Mouse (Mus musculus): ENCODE data around the gene Zc2hc1c. TPM values are rescaled to one million over a fixed set of nuclear protein-coding genes. Genes with fewer than 3 reads are reported as not detected.

Zc2hc1c gene
- polyA plus RNA-seq (2016; fragmentation: Nextera tagmentation; extraction: Ambion mirVana), result 0.97 and 1.1 TPM in 2 replicates

DNA sequence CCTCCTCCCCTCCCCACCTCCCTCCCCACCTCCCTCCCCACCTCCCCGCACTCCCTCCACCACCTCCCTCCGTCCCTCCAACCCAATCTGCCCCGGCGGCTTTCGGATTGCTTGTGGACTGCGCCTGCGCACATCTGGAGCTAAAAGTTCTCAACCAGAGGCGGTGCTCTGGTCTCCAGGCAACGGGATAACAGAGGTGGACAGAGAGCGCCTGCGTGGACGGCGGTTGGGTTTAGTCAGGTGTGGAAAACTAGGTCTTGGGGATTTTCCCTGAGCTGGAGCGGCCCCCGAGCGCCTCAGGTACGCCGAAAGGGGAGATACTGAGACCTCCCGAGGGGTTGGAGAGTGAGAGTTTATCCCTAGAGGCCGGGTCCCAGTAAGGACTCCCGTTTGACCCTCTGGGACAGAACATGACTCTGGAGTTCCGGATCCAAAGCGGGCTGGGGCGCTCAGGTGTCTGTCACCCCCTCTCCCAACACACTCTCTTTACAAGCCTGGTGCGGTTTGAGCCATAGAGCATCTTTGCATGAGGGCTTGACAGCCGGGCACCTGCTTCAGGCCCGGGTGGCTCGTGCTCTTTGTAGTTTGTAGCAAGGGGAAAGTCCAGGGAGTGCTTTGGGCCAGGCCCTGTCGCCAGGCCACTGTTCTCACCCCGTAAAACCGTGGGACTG, at the start of gene Zc2hc1c:
Gene Zc2hc1c (plus strand): TSS at position 106 of the 671 bp plus-strand sequence.
- peaks cover 9% of the 10 kb centered on the region for H3K4me1 ChIP-seq (replicated peaks)
- peak within 1 kb of the TSS; percentile 66 for H3K9ac ChIP-seq (replicated peaks)
- H3K36me3 ChIP-seq, result no peaks in the 10 kb centered on the region
- WGBS, result 2% methylated on average over 29 of the region's 31 CpGs
- peaks cover 9% of the 10 kb centered on the region for H3K27me3 ChIP-seq
- H3K9me3 ChIP-seq, result no peaks in the 10 kb centered on the region
- H3K4me2 ChIP-seq, result peak within 1 kb of the TSS; percentile 79
- H3K4me3 ChIP-seq (replicated peaks), result peak within 1 kb of the TSS; percentile 50
- 0 out of 2 replicates have a peak within 1 kb of the TSS, but pooled peaks have one; percentile 24 for H3K27ac ChIP-seq
- peak; percentile 85 for ATAC-seq (ENCODE audit: insufficient number of reproducible peaks, insufficient read depth, low FRiP score, low TSS enrichment, low read depth)

GRCm38 (mm10) chr12:85252083-85252482, 36.3 kb upstream of the Zc2hc1c start:
- no peak for ATAC-seq (ENCODE audit: insufficient number of reproducible peaks, insufficient read depth, low FRiP score, low TSS enrichment, low read depth)
- Histone ChIP-seq H3K4me2 (no peak overlapping the region), H3K4me3 (replicated peaks) (no peak overlapping the region), H3K4me1 (replicated peaks) (peaks cover 9% of the 10 kb centered on the region; the same call in 1 of the 2 replicates), H3K27ac (no peak overlapping the region), H3K36me3 (peaks cover 10% of the 10 kb centered on the region), H3K27me3 (no peaks in the 10 kb centered on the region), H3K9me3 (0 out of 2 replicates have a peak, but pooled peaks cover 7% of the 10 kb centered on the region), H3K9ac (replicated peaks) (no peak overlapping the region)
- 87% methylated on average over 3 of the region's 3 CpGs for WGBS

DNA sequence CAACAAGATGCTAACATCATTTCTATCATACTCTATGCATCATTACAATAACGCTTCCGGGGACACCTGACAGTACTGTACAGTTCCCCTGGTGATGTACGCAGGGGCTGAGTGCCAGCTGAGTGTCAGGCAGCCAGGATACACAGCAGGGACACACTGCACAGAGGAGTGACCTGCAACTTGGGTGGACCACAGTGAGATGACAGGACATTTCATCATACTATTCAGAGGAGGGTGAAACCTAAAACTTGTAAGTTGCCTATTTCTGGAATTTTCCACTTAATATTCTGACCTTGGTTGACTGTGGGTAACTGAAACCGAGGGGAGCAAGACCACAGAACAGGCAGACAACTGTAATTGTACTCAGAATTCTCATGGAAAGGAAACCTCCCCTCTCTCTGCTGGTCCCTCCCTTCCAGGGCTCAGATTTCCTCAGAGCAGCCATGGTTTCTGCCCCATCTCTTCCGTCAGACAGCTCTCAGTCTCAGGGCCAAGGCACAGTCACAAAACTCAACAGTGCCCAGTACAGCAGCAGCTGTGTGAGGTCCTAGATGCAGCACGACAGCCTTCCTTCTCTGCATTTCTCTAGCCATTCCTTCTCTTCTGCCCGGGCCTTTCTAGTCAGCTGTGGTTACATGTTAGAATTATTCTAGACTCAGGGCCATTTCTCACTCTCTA, 32.2 kb upstream of the Zc2hc1c start:
- Histone ChIP-seq H3K27me3 (no peaks in the 10 kb centered on the region), H3K4me1 (replicated peaks) (peaks cover 13% of the 10 kb centered on the region; the same call in 1 of the 2 replicates), H3K4me2 (no peak overlapping the region), H3K27ac (peak overlapping the region; percentile 72), H3K9ac (replicated peaks) (no peak overlapping the region; the same call in 1 of the 2 replicates), H3K4me3 (replicated peaks) (no peak overlapping the region), H3K36me3 (peaks cover 6% of the 10 kb centered on the region; the same call in 1 of the 2 replicates), H3K9me3 (no peaks in the 10 kb centered on the region)
- WGBS, result 59% methylated on average over 7 of the region's 7 CpGs
- ATAC-seq (ENCODE audit: insufficient number of reproducible peaks, insufficient read depth, low FRiP score, low TSS enrichment, low read depth), result no peak

- H3K9me3 ChIP-seq, result no peaks in the 10 kb centered on the region
- peaks cover 13% of the 10 kb centered on the region; the same call in 1 of the 2 replicates for H3K4me1 ChIP-seq (replicated peaks)
- H3K4me3 ChIP-seq (replicated peaks), result no peak overlapping the region
- no peaks in the 10 kb centered on the region for H3K27me3 ChIP-seq
- 78% methylated on average over 7 of the region's 7 CpGs for WGBS
- no peak overlapping the region for H3K4me2 ChIP-seq
- peak overlapping the region; percentile 35; the same call in 1 of the 2 replicates for H3K27ac ChIP-seq
- no peak for ATAC-seq (ENCODE audit: insufficient number of reproducible peaks, insufficient read depth, low FRiP score, low TSS enrichment, low read depth)
- H3K36me3 ChIP-seq, result peaks cover 6% of the 10 kb centered on the region; the same call in 1 of the 2 replicates
- H3K9ac ChIP-seq (replicated peaks), result no peak overlapping the region
These were observed 31.3 kb upstream of the Zc2hc1c start for GRCm38 (mm10) chr12:85257008-85257639.

GRCm38 (mm10) chr12:85262489-85262888, 25.9 kb upstream of the Zc2hc1c start:
- no peaks in the 10 kb centered on the region for H3K9me3 ChIP-seq
- no peaks in the 10 kb centered on the region for H3K27me3 ChIP-seq
- peaks cover 10% of the 10 kb centered on the region; the same call in 1 of the 2 replicates for H3K36me3 ChIP-seq
- H3K4me1 ChIP-seq (replicated peaks), result peaks cover 27% of the 10 kb centered on the region
- 20% methylated on average over 10 of the region's 10 CpGs for WGBS
- peak; percentile 90 for ATAC-seq (ENCODE audit: insufficient number of reproducible peaks, insufficient read depth, low FRiP score, low TSS enrichment, low read depth)
- no peak overlapping the region for H3K9ac ChIP-seq (replicated peaks)
- H3K4me3 ChIP-seq (replicated peaks), result no peak overlapping the region
- H3K27ac ChIP-seq, result peak overlapping the region; percentile 81
- no peak overlapping the region for H3K4me2 ChIP-seq

GRCm38 (mm10) chr12:85263190-85263589, 25.2 kb upstream of the Zc2hc1c start:
- Histone ChIP-seq H3K9ac (replicated peaks) (no peak overlapping the region), H3K27ac (peak overlapping the region; percentile 81), H3K4me3 (replicated peaks) (no peak overlapping the region), H3K4me2 (no peak overlapping the region), H3K27me3 (no peaks in the 10 kb centered on the region), H3K4me1 (replicated peaks) (peaks cover 27% of the 10 kb centered on the region), H3K9me3 (no peaks in the 10 kb centered on the region), H3K36me3 (peaks cover 9% of the 10 kb centered on the region; the same call in 1 of the 2 replicates)
- ATAC-seq (ENCODE audit: insufficient number of reproducible peaks, insufficient read depth, low FRiP score, low TSS enrichment, low read depth), result no peak
- WGBS, result 56% methylated on average over 5 of the region's 5 CpGs

GRCm38 (mm10) chr12:85264531-85264930, 23.9 kb upstream of the Zc2hc1c start:
- WGBS, result 50% methylated on average over 8 of the region's 8 CpGs
- H3K9ac ChIP-seq (replicated peaks), result no peak overlapping the region
- no peaks in the 10 kb centered on the region for H3K27me3 ChIP-seq
- H3K9me3 ChIP-seq, result no peaks in the 10 kb centered on the region
- H3K4me3 ChIP-seq (replicated peaks), result no peak overlapping the region
- peak overlapping the region; percentile 23; the same call in 1 of the 2 replicates for H3K4me2 ChIP-seq
- H3K27ac ChIP-seq, result peak overlapping the region; percentile 80
- H3K36me3 ChIP-seq, result peaks cover 9% of the 10 kb centered on the region; the same call in 1 of the 2 replicates
- no peak for ATAC-seq (ENCODE audit: insufficient number of reproducible peaks, insufficient read depth, low FRiP score, low TSS enrichment, low read depth)
- H3K4me1 ChIP-seq (replicated peaks), result peaks cover 27% of the 10 kb centered on the region

DNA sequence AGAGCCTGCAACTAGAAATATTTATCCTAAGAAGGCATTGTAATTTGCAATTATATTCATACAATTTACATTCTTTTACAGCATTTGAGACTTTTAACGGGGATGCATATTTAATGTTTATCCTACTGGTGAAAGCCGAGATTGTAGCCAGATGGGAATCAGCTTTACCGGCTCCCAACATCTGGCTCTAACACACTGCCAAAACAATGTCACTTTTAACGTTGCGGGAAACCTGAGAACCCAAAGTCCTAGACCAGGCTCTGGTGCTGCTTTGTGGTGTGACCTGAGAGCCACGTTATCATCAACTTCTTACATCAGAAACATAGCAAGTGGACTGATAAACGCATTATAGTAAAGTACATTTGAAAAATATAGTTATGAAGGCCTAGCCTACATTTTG, 23.5 kb upstream of the Zc2hc1c start:
- peak; percentile 80; the same call in 1 of the 2 replicates for ATAC-seq (ENCODE audit: insufficient number of reproducible peaks, insufficient read depth, low FRiP score, low TSS enrichment, low read depth)
- H3K4me3 ChIP-seq (replicated peaks), result no peak overlapping the region
- H3K9ac ChIP-seq (replicated peaks), result no peak overlapping the region
- no peaks in the 10 kb centered on the region for H3K9me3 ChIP-seq
- peaks cover 9% of the 10 kb centered on the region; the same call in 1 of the 2 replicates for H3K36me3 ChIP-seq
- no peaks in the 10 kb centered on the region for H3K27me3 ChIP-seq
- peak overlapping the region; percentile 70 for H3K27ac ChIP-seq
- H3K4me2 ChIP-seq, result no peak overlapping the region
- 18% methylated on average over 7 of the region's 7 CpGs for WGBS
- peaks cover 29% of the 10 kb centered on the region for H3K4me1 ChIP-seq (replicated peaks)

DNA sequence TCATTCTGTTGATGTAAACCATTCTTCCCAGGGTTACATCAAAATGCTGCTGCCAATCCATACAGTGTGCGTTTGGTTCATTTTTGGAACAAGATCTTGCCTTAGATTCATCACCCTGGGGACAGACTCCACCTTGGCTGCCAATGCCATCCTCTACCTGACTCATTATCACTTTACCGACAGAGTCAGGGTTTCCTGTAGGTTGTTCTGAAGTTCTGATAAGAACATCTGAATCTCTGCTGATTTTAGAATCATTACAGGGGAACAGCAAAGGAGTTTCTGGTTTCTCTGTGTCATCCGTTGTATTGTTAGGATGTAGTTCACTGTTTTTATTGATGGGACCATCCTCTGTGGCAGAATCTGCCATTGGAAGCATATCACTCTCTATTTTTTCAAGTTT, 22.1 kb upstream of the Zc2hc1c start:
- Histone ChIP-seq H3K27ac (peak overlapping the region; percentile 70; the same call in 1 of the 2 replicates), H3K36me3 (peaks cover 6% of the 10 kb centered on the region; the same call in 1 of the 2 replicates), H3K4me2 (no peak overlapping the region), H3K4me1 (replicated peaks) (peaks cover 33% of the 10 kb centered on the region), H3K27me3 (no peaks in the 10 kb centered on the region), H3K9me3 (no peaks in the 10 kb centered on the region), H3K9ac (replicated peaks) (no peak overlapping the region), H3K4me3 (replicated peaks) (no peak overlapping the region)
- WGBS, result 94% methylated on average over 3 of the region's 3 CpGs
- no peak for ATAC-seq (ENCODE audit: insufficient number of reproducible peaks, insufficient read depth, low FRiP score, low TSS enrichment, low read depth)

- no peak for ATAC-seq (ENCODE audit: insufficient number of reproducible peaks, insufficient read depth, low FRiP score, low TSS enrichment, low read depth)
- 40% methylated on average over 3 of the region's 3 CpGs for WGBS
- H3K27ac ChIP-seq, result peak overlapping the region; percentile 90
- peak overlapping the region; percentile 61 for H3K4me2 ChIP-seq
- H3K4me3 ChIP-seq (replicated peaks), result peak overlapping the region; percentile 50
- peaks cover 16% of the 10 kb centered on the region for H3K4me1 ChIP-seq (replicated peaks)
- H3K36me3 ChIP-seq, result peaks cover 10% of the 10 kb centered on the region; the same call in 1 of the 2 replicates
- peak overlapping the region; percentile 68 for H3K9ac ChIP-seq (replicated peaks)
- no peaks in the 10 kb centered on the region for H3K9me3 ChIP-seq
- no peaks in the 10 kb centered on the region for H3K27me3 ChIP-seq
These were observed 18.6 kb upstream of the Zc2hc1c start for GRCm38 (mm10) chr12:85269821-85270220.

- Histone ChIP-seq H3K4me1 (replicated peaks) (peaks cover 15% of the 10 kb centered on the region), H3K4me2 (peak within 1 kb of the TSS; percentile 61), H3K36me3 (peaks cover 15% of the 10 kb centered on the region; the same call in 1 of the 2 replicates), H3K27ac (peak within 1 kb of the TSS; percentile 90), H3K9ac (replicated peaks) (peak within 1 kb of the TSS; percentile 68), H3K27me3 (no peaks in the 10 kb centered on the region), H3K4me3 (replicated peaks) (peak within 1 kb of the TSS; percentile 50), H3K9me3 (no peaks in the 10 kb centered on the region)
- WGBS, result under 1% methylated on average over 35 of the region's 35 CpGs
- peak; percentile 95 for ATAC-seq (ENCODE audit: insufficient number of reproducible peaks, insufficient read depth, low FRiP score, low TSS enrichment, low read depth)
These were observed 18.1 kb upstream of the Zc2hc1c start, which contains the start of gene Mlh3 for GRCm38 (mm10) chr12:85270319-85270718. Gene Mlh3, minus strand, starts transcription at chr12:85270599.
